Mouse (Mus musculus) v-Abl transformed pro-B cells (cell line): ENCODE data around the gene Fgd2.
"Not testable (repeated sequence)": the region's sequence is repeated elsewhere in the genome, so short reads cannot be mapped to it uniquely, and the experiment has no call there.

Source experiments
- in situ Hi-C, 2 experiments: fragments of 400-800 bp; cut with MboI; formaldehyde crosslinking; loops; one replicate each; pipeline ENCODE4 v1.15.1; 2025; ENCODE audit not compliant: unreplicated experiment in 2 of 2

Fgd2 gene

DNA sequence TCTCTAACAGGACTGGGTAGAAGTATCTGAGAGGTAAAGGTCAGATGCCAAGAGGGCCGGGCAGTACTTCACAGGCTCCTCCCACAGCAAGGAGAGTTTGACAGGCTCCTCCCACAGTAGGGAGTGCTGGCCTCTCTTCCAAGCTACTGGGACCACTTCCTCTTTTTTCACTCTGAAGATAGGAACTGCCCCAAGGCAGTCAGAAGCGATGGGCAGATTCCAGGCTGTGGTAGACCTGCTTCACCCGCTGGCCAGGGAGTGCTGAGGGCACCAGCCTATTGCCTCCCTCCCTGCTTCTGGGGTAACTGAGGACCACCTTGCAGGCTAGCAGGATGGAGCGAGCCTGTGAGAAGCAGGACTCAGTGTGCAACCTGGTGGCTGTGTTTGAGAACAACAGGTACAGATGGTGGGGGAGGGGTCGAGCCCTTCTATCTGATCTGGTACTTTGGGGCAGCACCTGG, at the start of gene Fgd2:
TSS of gene Fgd2 (plus strand) at position 154 of the 461 bp plus-strand sequence.
- in situ Hi-C loops = loop anchor here (10.0 to 25.0 kb wide), 3 partner anchors 323 to 673 kb away; partner anchors contain the start of genes Srsf3 (in 2 of the 2), Mapk14 (in 1 of the 2) and Slc26a8 (in 1 of the 2)

DNA sequence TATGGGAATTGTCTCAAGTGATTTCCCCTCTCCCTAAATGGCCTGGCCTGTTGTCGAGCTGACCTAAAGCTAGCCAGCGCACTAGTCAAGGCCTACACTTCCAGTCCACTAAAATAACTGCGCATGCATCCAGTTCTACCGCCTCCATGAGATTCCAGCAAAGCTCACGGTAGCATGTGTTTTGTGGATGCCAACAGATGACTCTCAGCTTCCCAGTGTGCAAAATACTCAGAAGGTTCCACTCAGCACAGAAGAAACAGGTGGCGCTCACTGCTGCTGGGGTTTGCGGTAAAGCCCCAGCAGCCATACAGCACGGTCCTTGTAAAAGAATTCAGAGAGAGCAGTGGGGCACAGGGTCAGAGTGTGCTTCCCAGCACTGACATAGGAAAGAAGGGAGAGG, 49.1 kb upstream of the Fgd2 start:
- in situ Hi-C loops = no loop called here

DNA sequence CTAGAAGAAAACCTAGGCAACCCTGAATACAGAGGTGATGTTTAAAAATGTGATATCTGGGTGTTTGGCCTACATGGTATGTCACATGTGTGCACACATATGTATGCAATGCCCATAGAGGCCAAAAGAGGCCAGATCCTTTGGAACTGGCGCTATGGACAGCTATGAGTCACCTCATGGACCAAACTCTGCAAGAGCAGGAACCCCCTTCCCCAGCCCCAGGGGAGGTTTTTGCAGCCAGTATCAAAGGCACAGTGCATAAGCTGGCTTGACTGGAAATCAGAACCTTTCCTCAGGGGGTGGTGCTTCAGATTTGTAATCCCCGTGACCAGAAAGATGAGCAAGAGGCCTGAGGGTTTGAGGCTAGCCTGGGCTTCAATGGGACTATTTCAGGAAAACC, 48.6 kb upstream of the Fgd2 start:
- in situ Hi-C loops = no loop called here

DNA sequence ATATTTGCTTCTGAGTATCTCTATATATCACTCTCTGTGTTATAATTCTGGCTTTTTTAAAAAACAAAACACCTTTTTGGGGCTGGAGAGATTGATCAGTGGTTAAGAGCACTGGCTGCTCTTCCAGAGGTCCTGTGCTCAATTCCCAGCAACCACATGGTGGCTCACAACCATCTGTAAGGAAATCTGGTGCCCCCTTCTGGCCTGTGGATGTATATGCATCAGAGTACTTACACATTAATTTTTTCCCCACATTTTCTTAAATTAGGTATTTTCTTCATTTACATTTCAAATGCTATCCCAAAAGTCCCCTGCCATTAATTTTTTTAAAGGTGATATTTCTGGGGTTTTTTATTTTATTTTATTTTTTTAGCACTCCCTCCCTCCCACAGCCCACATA, 47.4 kb upstream of the Fgd2 start:
- in situ Hi-C loops = no loop called here

DNA sequence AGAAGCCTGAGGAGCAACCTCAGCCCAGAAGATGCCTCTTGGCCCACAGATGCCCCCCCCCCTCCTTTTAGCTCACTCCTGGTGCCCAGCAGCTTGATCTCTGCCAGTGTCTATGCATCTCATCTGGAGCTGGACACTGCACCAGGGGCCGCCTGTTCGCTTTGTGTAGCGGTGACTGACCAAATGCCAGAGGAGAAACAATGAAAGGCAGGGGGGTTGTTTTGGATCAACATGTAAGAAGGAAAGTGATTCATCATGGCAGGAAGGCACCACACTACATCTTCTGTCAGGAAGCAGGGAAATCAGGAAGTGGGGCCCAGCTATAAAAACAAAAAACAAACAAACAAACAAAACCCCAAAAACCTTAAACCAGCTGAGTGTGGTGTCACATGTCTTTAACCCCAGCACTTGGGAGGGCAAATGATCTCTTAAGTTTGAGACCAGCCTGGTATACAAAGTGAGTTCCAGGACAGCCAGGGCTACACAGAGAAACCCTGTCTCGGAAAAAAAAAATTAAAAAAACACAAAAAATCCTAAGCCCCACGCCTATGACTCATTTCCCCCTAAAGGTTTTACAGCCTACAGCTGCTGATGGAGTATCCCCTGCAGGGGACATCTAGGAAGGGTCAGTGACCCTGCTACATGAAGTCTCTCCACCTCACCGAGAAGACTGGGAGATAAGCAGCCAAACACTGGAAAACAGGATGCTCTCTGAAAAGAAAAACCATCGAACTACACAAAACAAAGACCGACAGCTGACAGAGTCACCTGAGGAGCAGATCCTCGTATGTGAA, 44.8 kb upstream of the Fgd2 start:
- in situ Hi-C loops = no loop called here

DNA sequence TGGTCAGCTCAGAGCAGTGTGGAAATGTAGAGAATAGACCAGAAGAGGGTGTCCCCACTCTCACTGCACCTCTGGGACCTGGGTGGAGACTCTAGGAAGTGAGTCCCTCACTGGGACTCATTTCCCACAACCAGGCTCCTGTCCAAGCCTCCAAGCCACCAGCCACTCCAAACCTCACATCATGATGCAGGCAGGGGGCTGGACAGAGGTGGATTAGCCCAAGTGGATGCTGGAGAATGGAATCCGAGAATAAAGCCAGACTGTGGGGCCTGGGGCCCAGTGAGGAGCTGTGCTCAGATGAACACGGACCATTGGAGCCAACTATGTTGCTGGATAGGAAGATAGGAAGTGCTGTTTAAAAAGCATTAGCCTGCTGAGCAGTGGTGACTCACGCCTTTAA, 43.8 kb upstream of the Fgd2 start:
- in situ Hi-C loops = no loop called here

DNA sequence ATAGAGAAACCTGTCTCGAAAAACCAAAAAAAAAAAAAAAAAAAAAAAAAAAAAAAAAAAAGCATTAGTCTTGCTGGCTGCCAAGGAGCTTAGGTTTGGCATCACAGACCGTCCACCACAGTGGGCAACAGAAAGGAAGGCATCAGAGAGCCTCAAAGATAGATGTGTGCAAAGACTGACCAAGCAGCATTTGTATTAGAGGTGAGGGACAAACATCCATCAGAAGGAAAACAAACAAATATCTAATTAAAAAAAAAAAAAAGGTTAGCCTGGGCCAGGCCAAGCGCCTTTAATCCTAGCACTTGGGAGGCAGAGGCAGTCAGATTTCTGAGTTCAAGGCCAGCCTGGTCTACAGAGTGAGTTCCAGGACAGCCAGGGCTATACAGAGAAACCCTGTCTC, 43.3 kb upstream of the Fgd2 start, which contains the start of gene Pi16:
TSS of gene Pi16 (plus strand) at position 301 of the 400 bp plus-strand sequence.
- in situ Hi-C loops = not testable (repeated sequence)

DNA sequence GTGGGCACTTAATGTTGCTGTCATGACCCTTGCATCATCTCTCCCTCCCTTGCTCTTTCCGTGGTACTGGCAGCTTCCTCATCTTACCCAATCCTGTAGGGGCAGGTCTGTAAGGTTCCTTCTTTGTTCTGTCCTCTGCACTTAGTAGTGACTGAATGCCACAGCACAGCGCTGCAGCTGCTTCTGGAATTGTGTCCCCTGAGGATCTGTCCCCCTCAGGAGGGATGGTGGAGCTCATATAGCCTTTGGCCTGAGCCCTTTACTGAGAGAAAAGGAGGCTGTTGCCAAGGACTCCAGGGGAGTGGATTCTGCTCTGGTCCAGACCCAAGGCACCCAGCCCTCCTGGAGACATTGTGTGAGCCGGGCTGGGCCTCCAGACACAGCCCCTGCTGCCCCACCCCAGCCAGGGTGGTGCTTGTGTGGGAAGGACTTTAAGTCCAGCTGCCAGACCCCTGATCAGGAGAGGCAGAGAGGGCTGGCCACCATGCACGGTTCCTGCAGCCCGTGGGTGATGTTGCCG, 41.9 kb upstream of the Fgd2 start:
- in situ Hi-C loops = no loop called here

DNA sequence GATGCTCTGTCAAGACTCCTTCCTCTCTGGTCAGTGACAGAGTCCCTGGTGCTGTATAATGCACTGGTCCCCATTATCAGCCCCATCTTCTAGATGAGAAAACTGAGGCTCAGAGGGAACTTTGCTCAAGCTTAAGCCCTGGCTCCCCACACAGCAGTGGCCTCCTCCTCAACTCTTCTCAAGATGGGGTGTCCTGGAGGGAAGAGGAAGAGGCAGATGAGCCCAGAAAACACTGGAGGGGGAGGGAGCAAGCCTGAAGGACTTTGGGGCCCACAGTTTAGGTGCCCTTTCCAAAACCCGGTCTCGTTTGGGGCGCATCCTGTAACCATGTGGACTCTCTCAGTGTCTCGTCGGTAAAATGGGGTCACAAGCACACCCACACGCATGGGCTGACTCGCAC, 41.2 kb upstream of the Fgd2 start:
- in situ Hi-C loops = no loop called here

DNA sequence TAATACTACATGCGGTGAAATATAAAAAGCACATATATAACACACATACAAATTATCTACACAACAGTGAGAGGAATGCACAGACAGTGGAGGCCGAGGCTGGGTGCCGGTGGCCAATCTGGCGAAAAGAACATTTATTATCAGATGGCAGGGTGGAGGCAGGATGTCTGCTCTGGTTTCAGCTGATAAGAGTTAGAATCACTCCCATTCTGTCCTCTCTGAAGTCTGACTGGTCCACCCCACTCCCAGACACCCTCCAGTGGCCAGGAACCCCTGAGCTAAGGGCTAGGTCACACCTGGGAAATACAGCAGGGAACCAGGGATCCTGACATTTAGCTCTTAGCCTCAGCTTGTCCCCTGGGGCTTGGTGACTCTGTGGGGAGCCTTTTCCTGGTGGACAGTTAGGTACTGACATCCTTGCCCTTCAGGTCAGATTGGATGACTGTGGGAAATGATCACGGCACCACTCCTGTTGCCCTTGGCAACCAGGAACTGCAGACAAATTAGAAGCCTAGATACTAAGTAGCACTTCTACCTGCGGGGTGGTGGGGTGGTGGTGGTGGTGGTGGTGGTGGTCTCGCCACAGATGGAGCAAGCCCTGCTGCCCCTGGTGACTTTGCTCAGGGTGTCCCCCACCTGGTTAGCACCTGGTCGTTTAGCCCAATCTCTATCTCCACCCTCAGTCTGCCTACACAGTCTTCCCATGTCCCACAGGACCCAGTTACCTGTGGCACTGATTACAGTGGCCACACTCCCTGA, 40.7 kb upstream of the Fgd2 start:
- in situ Hi-C loops = no loop called here

DNA sequence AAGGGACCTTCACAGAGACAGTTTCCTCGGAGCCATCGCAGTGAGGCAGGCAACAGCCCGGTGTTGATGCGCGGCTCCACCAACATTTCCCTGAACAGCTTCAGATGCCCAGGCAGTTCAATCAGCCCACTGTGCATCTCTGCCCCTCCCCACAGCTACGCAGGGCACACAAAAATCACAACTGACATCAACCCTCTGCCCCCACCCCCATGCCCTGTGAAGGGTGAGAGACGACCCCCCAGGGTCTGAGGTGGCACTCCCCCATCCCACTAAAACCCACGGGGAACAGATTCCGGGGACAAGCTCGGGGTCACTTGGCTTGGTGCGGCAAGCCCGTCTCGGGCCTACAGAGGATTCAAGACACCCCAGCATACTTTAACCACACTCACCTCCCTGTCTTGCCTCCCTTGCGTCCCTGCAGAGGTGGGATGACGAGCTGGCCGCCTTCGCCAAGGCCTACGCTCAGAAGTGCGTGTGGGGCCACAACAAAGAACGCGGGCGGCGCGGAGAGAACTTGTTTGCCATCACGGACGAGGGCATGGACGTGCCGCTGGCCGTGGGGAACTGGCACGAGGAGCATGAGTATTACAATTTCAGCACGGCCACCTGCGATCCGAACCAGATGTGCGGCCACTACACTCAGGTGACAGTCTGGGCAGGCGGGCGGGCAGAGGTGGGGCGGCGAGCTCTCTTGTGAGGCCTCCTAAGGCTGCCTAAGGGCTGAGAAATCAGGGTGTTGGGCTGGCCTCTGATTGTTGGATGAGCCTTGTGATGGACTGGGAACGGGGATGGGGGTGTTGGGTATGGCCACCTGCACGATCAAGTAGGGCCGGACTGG, 38.7 kb upstream of the Fgd2 start:
- in situ Hi-C loops = no loop called here

DNA sequence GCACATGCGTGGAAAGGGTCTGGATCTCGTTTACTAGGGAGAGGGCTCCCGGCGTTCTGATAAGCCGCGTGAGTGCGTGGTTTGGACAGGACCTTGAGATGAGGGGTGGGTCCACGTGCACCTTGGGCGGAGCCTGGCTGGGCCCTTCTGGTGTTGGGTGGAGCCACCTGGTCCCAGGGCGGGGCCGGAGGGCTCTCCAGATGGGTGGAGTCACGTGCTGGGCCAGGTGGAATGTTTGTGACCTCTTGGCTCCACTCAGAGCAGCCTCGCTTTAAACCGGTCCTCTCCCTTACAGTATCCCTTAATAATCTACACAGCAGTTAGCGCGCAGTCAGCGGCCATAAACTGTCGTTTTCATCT, 38.1 kb upstream of the Fgd2 start:
- in situ Hi-C loops = no loop called here

DNA sequence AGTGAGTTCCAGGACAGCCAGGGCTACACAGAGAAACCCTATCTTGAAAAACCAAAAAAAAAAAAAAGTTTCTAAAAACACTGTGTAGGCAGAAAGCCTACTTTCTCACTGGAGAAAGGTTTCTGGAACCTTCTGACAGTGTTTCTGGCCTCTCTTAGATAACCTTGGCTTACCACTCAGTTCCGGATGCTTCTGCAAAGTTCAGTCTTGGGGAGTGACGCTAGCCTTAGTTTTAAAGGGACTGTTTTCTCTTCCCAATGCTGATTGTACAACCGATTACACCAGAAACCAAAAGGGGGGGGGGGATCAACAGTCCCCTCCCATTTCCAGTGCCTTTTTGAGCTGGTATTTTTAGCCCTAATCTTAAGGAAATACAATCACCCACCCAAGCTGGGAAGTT, 37.1 kb upstream of the Fgd2 start:
- in situ Hi-C loops = no loop called here

DNA sequence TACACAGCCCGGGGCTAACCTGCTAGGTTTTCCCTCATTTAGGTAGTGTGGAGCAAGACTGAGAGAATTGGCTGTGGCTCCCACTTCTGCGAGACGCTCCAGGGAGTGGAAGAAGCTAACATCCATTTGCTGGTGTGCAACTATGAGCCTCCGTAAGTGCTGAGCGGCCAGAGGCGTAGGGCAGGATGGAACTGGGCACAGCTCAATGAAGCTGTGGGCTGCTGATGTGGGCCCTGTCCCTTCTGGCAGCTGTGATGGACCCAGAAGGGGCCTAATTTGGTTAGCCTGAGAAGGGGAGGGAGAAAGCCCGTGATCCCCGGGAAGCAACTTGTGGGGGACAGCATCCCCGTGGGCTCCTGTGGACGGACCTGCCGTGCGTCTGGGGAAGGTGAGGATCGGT, 34.9 kb upstream of the Fgd2 start:
- in situ Hi-C loops = no loop called here

DNA sequence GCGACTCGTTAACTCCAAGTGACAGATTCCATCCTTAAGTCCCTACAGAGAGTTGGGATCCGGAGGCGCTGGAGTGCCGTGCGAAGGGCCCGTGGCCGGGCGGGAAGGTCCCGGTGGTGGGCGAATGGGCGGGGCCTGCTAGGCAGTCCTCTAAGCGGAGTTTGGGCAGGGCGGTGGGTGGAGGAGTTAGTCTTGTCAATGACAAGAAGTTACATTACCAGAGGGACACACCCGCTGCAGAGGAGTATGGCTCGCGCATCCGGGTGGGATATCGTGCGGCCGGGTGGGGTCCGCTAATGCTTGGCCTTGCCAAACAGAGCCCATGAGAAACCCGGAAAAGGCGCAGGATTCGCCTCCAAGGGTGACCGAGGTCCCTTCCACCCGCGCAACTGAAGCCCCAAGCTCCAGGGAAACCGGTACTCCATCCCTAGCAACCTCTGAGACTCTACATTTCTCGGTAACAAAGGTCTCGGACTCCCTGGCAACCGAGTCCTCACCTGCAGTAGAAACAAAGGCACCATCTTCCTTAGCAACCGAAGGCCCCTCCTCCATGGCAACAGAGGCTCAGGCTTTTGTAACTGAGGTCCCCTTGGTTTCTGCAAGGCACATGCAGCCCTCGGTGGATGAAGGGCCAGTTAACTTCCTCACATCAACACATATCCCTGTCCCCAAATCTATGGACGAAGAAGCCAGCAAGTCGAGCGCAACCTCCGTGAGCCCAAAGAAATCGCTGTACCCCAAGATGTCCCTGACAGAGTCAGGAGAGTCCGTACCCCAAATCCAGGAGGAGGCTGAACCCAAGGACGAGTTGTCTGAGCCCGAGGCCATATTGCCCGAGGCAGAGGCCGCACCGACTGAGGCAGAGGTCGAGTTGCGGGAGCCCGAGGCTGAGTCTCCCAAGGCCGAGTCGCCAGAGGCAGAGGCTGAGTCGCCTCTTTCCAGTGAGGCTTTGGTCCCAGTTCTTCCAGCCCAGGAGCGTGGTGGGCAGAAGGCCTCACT, 33.9 kb upstream of the Fgd2 start:
- in situ Hi-C loops = no loop called here

DNA sequence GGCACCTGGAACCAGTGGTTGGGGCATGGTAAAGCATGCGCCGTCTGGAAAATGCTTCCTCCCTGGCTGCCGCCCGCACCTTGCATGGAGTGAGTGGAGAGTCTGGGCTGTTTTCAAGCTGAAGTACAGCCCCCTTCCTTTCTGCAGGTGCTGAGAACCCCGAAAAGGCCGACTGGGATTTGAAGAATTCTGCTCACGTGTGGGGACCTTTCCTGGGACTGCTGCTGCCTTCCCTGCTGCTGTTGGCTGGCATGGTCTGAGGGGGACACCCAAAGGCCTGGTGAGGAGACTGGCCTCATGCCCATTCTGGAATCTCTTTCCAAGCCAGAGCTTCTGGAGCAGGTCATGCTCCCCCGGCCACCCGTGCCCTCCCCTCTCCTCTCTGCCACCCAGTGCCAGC, 33.0 kb upstream of the Fgd2 start:
- in situ Hi-C loops = no loop called here

DNA sequence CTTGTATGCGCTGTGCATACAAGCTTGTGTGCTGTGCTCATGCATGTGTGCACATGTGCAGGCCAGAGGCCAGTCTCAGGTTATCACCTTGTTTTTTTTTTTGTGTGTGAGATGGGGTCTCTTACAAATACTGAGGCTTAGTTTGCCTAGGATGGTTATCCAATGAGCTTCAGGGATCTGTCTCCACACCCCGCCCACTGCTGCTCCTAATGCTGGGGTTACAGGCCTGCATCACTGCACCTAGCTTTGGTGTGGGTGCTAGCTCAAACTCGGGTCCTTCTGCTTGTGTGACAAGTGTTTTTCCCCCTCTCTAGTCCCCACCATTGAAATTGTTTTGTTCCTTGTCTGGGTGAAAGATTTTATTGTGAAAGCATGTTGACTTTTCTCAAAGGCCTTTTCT, 30.5 kb upstream of the Fgd2 start:
- in situ Hi-C loops = no loop called here

DNA sequence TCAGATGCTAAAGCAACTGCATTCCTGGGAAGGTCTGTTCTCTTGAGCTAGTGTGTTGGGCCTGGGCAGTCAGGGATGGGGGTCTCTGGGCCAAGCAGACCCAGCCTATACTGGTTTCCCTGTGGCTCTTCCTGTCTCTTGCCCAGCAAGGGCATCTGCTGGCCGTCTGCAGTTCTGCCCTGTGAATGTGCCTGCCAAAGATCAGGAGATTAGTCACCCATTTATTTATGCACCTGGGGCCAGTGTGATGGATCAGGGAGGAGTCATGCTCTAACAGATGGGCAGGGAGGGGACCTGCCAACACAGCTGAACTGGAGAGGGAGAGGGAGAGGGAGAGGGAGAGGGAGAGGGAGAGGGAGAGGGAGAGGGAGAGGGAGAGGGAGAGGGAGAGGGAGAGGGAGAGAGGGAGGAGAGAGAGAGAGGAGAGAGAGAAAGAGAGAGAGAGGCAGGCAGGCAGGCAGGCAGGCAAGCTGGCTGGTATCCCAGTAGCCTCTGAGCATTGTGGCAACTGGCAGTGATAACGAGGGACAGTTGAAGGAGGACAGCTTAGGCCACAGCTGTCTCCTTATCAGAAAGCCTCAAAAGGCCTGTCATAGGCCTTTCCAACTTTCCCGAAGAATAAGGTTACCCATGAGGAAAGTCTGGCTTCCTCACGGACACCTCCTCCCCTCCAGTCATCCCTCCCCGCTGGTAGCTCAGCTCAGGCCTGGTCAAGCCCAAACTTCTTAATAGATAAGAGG, 29.9 kb upstream of the Fgd2 start:
- in situ Hi-C loops = no loop called here

DNA sequence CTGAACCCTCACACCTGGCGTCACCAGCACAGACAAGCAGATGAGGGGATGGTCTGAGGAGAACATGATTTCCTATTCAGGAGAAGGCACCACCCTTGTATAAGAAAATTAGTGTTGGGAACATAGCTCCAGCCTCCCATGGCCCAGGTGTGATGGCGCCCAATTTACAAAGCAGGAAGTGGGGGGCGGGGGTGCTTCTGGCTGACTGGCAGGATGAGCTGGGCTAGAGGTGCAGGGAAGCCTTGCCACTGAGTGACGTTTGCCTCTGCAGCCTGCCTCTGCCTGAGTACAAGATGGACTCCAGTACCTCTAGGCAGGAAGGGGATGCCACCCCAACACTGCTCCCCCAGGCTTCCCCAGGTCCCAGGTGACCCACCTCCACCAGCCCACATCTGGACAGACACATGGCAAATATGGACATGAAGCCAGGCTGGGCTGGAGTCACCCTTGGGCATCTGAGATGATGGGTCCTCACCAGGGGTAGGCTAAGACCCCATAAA, 28.5 kb upstream of the Fgd2 start:
- in situ Hi-C loops = no loop called here
